Comparison of ENCODE assay signal across 32 mouse cellular contexts in the genomic region with DNA sequence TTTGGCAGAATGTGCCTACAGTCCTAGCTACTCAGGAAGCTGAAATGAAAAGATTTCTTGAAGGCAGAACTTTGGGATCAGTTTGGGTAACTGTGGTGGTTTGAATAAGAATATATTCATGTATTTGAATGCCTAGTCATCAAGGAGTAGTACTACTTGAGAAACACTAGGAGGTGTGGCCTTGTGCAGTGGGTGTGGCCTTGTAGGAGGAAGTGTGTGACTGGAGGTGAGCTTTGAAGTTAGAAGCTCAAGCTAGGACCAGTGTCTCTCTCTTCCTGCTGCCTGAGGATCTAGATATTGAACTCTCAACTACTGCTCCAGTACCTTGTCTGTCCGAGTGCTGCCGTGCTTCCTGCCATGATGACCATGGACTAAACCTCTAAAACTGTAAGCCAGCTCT. TPM values are rescaled to one million over a fixed set of nuclear protein-coding genes. Genes with fewer than 3 reads are reported as not detected.
DNase-seq lines count a peak whose midpoint lies in the region; ATAC-seq lines count a peak whose summit lies in the region.
"Had no signal": no experiment of that assay in that cellular context is flagged by ENCODE, and none has a peak within 500 bp of the region (broad histone marks: within the 10 kb centered on the region; RNA-seq: fewer than 3 reads in every experiment).

No protein-coding gene starts in this region.

- no peaks in the 10 kb centered on the region for H3K36me3 ChIP-seq in forebrain, embryonic 16.5 days (ENCODE audit: control insufficient read depth, insufficient read depth)
- H3K36me3 ChIP-seq: embryonic facial prominence, embryonic 10.5 days; embryonic facial prominence, embryonic 13.5 days; forebrain, embryonic 12.5 days; forebrain, embryonic 15.5 days; heart, embryonic 10.5 days had no signal

- no peak overlapping the region for H3K4me2 ChIP-seq in forebrain, embryonic 16.5 days (ENCODE audit: low read length)
- H3K4me2 ChIP-seq: embryonic facial prominence, embryonic 13.5 days; forebrain, embryonic 12.5 days; forebrain, embryonic 15.5 days; heart, embryonic 13.5 days; hindbrain, embryonic 14.5 days had no signal

- ATAC-seq in megakaryocyte progenitor cell, adult 5-6 weeks (replicated peaks; ENCODE audit: poor library complexity): peak; percentile 44; the same call in 1 of the 2 replicates
- ATAC-seq in forebrain, embryonic 16.5 days: no peak
- ATAC-seq: activated CD4-positive, CD25-positive, alpha-beta regulatory T cell, adult 4 months; CD4-positive, CD25-positive, alpha-beta regulatory T cell, adult 4 months; forebrain, embryonic 15.5 days; hindbrain, postnatal 0 days; inflammation-experienced regulatory T-cells, adult 6 months; intestine, embryonic 16.5 days; Patski had no signal

- no peaks in the 10 kb centered on the region for H3K27me3 ChIP-seq in forebrain, embryonic 16.5 days (replicated peaks; ENCODE audit: control insufficient read depth, insufficient read depth, low read length)
- H3K27me3 ChIP-seq: embryonic facial prominence, embryonic 13.5 days; forebrain, embryonic 12.5 days; forebrain, embryonic 15.5 days; heart, embryonic 13.5 days; Patski had no signal

- H3K9ac ChIP-seq in forebrain, embryonic 16.5 days (replicated peaks; ENCODE audit: low read depth, low read length): no peak overlapping the region
- H3K9ac ChIP-seq: embryonic facial prominence, embryonic 13.5 days; forebrain, embryonic 12.5 days; forebrain, embryonic 15.5 days; heart, embryonic 13.5 days; hindbrain, embryonic 14.5 days had no signal

- WGBS in forebrain, embryonic 16.5 days: 100% methylated on average over 2 of the region's 2 CpGs

- 0 out of 2 replicates have a peak, but pooled peaks cover 2% of the 10 kb centered on the region for H3K4me1 ChIP-seq in forebrain, embryonic 16.5 days (replicated peaks; ENCODE audit: control insufficient read depth, insufficient read depth, low read length)

- DNase-seq in thymus, postnatal 4 days: peak; percentile 13
- no peak for DNase-seq in thymus, postnatal 0 days (ENCODE audit: low spot score)
- peak; percentile 78 for DNase-seq in ES-CJ7 (ENCODE audit: low read depth, low spot score)
- peak; percentile 85 for DNase-seq in R1 (ENCODE audit: low read depth, low spot score)
- no peak for DNase-seq in spleen, postnatal 14 days (ENCODE audit: low spot score in 2 of 2)
- no peak for DNase-seq in embryo, embryonic 11 days
- DNase-seq: adrenal gland, adult 8-10 months; adrenal gland, postnatal 25 days; cerebellum, adult 2 months; cerebellum, adult 9-11 months; cerebellum, postnatal 25 days; gastrocnemius, postnatal 10 days; heart, adult 18-20 months; heart, postnatal 14 days; heart, postnatal 4 days; kidney, adult 18-20 months had no signal

- no peak overlapping the region for H3K4me3 ChIP-seq in forebrain, embryonic 16.5 days (replicated peaks; ENCODE audit: low read length)
- H3K4me3 ChIP-seq: embryonic facial prominence, embryonic 10.5 days; embryonic facial prominence, embryonic 13.5 days; erythroblast, embryonic 14.5 days; forebrain, embryonic 12.5 days; forebrain, embryonic 15.5 days; heart, embryonic 10.5 days; heart, embryonic 13.5 days had no signal

- no peak overlapping the region for H3K27ac ChIP-seq in forebrain, embryonic 16.5 days (ENCODE audit: low read length)
- H3K27ac ChIP-seq: embryonic facial prominence, embryonic 10.5 days; embryonic facial prominence, embryonic 13.5 days; forebrain, embryonic 12.5 days; forebrain, embryonic 15.5 days; heart, embryonic 10.5 days; heart, embryonic 13.5 days; hindbrain, embryonic 14.5 days; hindbrain, postnatal 0 days had no signal

- H3K9me3 ChIP-seq in forebrain, embryonic 16.5 days (ENCODE audit: control insufficient read depth, low read length): no peaks in the 10 kb centered on the region
- H3K9me3 ChIP-seq: embryonic facial prominence, embryonic 10.5 days; embryonic facial prominence, embryonic 13.5 days; forebrain, embryonic 12.5 days; forebrain, embryonic 15.5 days; heart, embryonic 10.5 days; heart, embryonic 13.5 days had no signal

RNA-seq across cellular contexts. Expression of a gene that starts 12.4 kb away (rescaled TPM):
- polyA plus RNA-seq in thymus, postnatal 0 days (2015; fragmentation: Nextera tagmentation; extraction: Ambion mirVana): 34.2 and 35.2 TPM in 2 replicates
- total RNA-seq in megakaryocyte progenitor cell, adult 5-6 weeks (2015): 6.4 and 7.3 TPM in 2 replicates
- total RNA-seq in megakaryocyte progenitor cell, adult 5-6 weeks (2017): 2.4 and 8.8 TPM in 2 replicates
- polyA plus RNA-seq in forebrain, embryonic 16.5 days (2015; fragmentation: Nextera tagmentation; extraction: Ambion mirVana): 14.1 and 14.6 TPM in 2 replicates

RNA-seq across cellular contexts. Expression of a gene that starts 12.6 kb away (rescaled TPM):
- polyA plus RNA-seq in thymus, postnatal 0 days (2015; fragmentation: Nextera tagmentation; extraction: Ambion mirVana): 4.6 and 5.6 TPM in 2 replicates
- 5.8 and 8.1 TPM in 2 replicates for total RNA-seq in megakaryocyte progenitor cell, adult 5-6 weeks (2015)
- 2.6 and 4.1 TPM in 2 replicates for total RNA-seq in megakaryocyte progenitor cell, adult 5-6 weeks (2017)
- polyA plus RNA-seq in forebrain, embryonic 16.5 days (2015; fragmentation: Nextera tagmentation; extraction: Ambion mirVana): 2.4 and 3.4 TPM in 2 replicates

RNA-seq across cellular contexts. Expression of a gene that starts 59.5 kb away (rescaled TPM):
- polyA plus RNA-seq in thymus, postnatal 0 days (2015; fragmentation: Nextera tagmentation; extraction: Ambion mirVana): 73.8 and 83.6 TPM in 2 replicates
- 42.8 and 55.1 TPM in 2 replicates for total RNA-seq in megakaryocyte progenitor cell, adult 5-6 weeks (2015)
- total RNA-seq in megakaryocyte progenitor cell, adult 5-6 weeks (2017): 42.3 and 47.1 TPM in 2 replicates
- polyA plus RNA-seq in forebrain, embryonic 16.5 days (2015; fragmentation: Nextera tagmentation; extraction: Ambion mirVana): 88.8 and 98.1 TPM in 2 replicates

RNA-seq across cellular contexts. Expression of a gene that starts 59.9 kb away (rescaled TPM):
- 11.3 and 12.3 TPM in 2 replicates for polyA plus RNA-seq in thymus, postnatal 0 days (2015; fragmentation: Nextera tagmentation; extraction: Ambion mirVana)
- total RNA-seq in megakaryocyte progenitor cell, adult 5-6 weeks (2015): 14.3 and 23.0 TPM in 2 replicates
- total RNA-seq in megakaryocyte progenitor cell, adult 5-6 weeks (2017): 12.5 and 20.6 TPM in 2 replicates
- 24.0 and 27.8 TPM in 2 replicates for polyA plus RNA-seq in forebrain, embryonic 16.5 days (2015; fragmentation: Nextera tagmentation; extraction: Ambion mirVana)

Comparison
In these comparisons a context has a peak if more than half of its experiments do, and no peak if none do; other contexts are left out.
1. DNase-seq: peak in thymus, postnatal 4 days (single experiment), ES-CJ7 (single experiment) and R1 (single experiment); none in thymus, postnatal 0 days (single experiment), spleen, postnatal 14 days (0 of 2) and embryo, embryonic 11 days (single experiment).